Mouse (Mus musculus) midbrain, embryonic 10.5 days (tissue): ENCODE data around the gene Ankrd13d. TPM values are rescaled to one million over a fixed set of nuclear protein-coding genes. Genes with fewer than 3 reads are reported as not detected.
"Not testable (repeated sequence)": the region's sequence is repeated elsewhere in the genome, so short reads cannot be mapped to it uniquely, and the experiment has no call there.

Experiments used
- DNase-seq: peaks from one replicate; pipeline ENCODE4 v3.0.0-alpha.2; 2017; ENCODE audit warnings: low spot score
- H3K27ac ChIP-seq: fragments of 300-500 bp; sonication (generic); replicated peaks from 2 replicates; pipeline ENCODE4 v1.5.1; 2016; ENCODE audit warnings: mild to moderate bottlenecking
- H3K27me3 ChIP-seq: fragments of 300-500 bp; sonication (generic); 2 replicates; pipeline ENCODE4 v1.6.1; 2016; ENCODE audit warnings: low read depth, mild to moderate bottlenecking; ENCODE audit not compliant: poor library complexity, severe bottlenecking
- H3K36me3 ChIP-seq: fragments of 300-500 bp; sonication (generic); 2 replicates; pipeline ENCODE4 v1.6.1; 2016; ENCODE audit warnings: mild to moderate bottlenecking, moderate library complexity
- H3K4me1 ChIP-seq: fragments of 300-500 bp; sonication (generic); 2 replicates; pipeline ENCODE4 v1.6.1; 2016
- H3K4me3 ChIP-seq: fragments of 300-500 bp; sonication (generic); 2 replicates; pipeline ENCODE4 v1.5.1; 2016; ENCODE audit warnings: mild to moderate bottlenecking, moderate library complexity
- H3K9me3 ChIP-seq: fragments of 300-500 bp; sonication (generic); replicated peaks from 2 replicates; pipeline ENCODE4 v1.6.1; 2016; ENCODE audit warnings: mild to moderate bottlenecking
- WGBS: fragments of 180-500 bp; shearing (Covaris S2); methylation state at CpG from one replicate; pipeline ENCODE4 v1.1.7; 2016; 5-methylcytosine and 5-hydroxymethylcytosine counted together
- polyA plus RNA-seq: library from polyadenylated mRNA; unstranded; fragments of >200 nt; fragmentation: Nextera tagmentation; extraction: Ambion mirVana; gene quantifications from 2 replicates; pipeline ENCODE4 v1.2.1, GENCODE M21; 2016

The Ankrd13d gene
- polyA plus RNA-seq, 1 experiment from 2014 or later, result 11.7 TPM

- WGBS, result 5% methylated on average over 46 of the region's 46 CpGs
- Histone ChIP-seq H3K9me3 (no peaks in the 10 kb centered on the region), H3K4me3 (peak within 1 kb of the TSS; percentile 50), H3K27ac (0 out of 2 replicates have a peak within 1 kb of the TSS, but pooled peaks have one; percentile 14), H3K4me1 (peaks cover 9% of the 10 kb centered on the region), H3K27me3 (peaks cover 53% of the 10 kb centered on the region), H3K36me3 (peaks cover 20% of the 10 kb centered on the region)
- no peak for DNase-seq
Measured at GRCm38 (mm10) chr19:4268566-4269361, 14.2 kb downstream of the Ankrd13d start, which contains the start of gene Ssh3. Ssh3 (minus strand) TSS chr19:4269180.

- DNase-seq, result no peak
- Histone ChIP-seq H3K27me3 (peaks cover 48% of the 10 kb centered on the region), H3K27ac (no peak overlapping the region), H3K36me3 (peaks cover 5% of the 10 kb centered on the region), H3K9me3 (no peaks in the 10 kb centered on the region), H3K4me1 (peaks cover 9% of the 10 kb centered on the region), H3K4me3 (no peak overlapping the region)
- WGBS, result 73% methylated on average over 4 of the region's 4 CpGs
Measured at GRCm38 (mm10) chr19:4265956-4266355, 17.0 kb downstream of the Ankrd13d start.

GRCm38 (mm10) chr19:4264171-4264780 is 18.7 kb downstream of the Ankrd13d start:
- peaks cover 9% of the 10 kb centered on the region for H3K4me1 ChIP-seq
- no peak for DNase-seq
- peaks cover 31% of the 10 kb centered on the region for H3K27me3 ChIP-seq
- no peaks in the 10 kb centered on the region for H3K9me3 ChIP-seq
- no peak overlapping the region for H3K27ac ChIP-seq
- WGBS, result 90% methylated on average over 6 of the region's 6 CpGs
- H3K36me3 ChIP-seq, result no peaks in the 10 kb centered on the region
- H3K4me3 ChIP-seq, result no peak overlapping the region

GRCm38 (mm10) chr19:4263702-4264101 is 19.2 kb downstream of the Ankrd13d start:
- no peaks in the 10 kb centered on the region for H3K9me3 ChIP-seq
- H3K4me1 ChIP-seq, result peaks cover 3% of the 10 kb centered on the region
- peaks cover 25% of the 10 kb centered on the region for H3K27me3 ChIP-seq
- no peak overlapping the region for H3K27ac ChIP-seq
- no peak overlapping the region for H3K4me3 ChIP-seq
- H3K36me3 ChIP-seq, result no peaks in the 10 kb centered on the region
- DNase-seq, result no peak
- 73% methylated on average over 14 of the region's 14 CpGs for WGBS

- no peak overlapping the region for H3K4me3 ChIP-seq
- peaks cover 16% of the 10 kb centered on the region for H3K27me3 ChIP-seq
- no peaks in the 10 kb centered on the region for H3K9me3 ChIP-seq
- DNase-seq, result no peak
- H3K4me1 ChIP-seq, result peaks cover 5% of the 10 kb centered on the region
- no peak overlapping the region; the same call in 1 of the 2 replicates for H3K27ac ChIP-seq
- no peaks in the 10 kb centered on the region for H3K36me3 ChIP-seq
- 81% methylated on average over 6 of the region's 6 CpGs for WGBS
Measured at GRCm38 (mm10) chr19:4262756-4263155, 20.2 kb downstream of the Ankrd13d start.

- 63% methylated on average over 8 of the region's 8 CpGs for WGBS
- no peak for DNase-seq
Measured at GRCm38 (mm10) chr19:4261038-4261698, 21.8 kb downstream of the Ankrd13d start.

GRCm38 (mm10) chr19:4257897-4258252 is 25.1 kb downstream of the Ankrd13d start:
- Histone ChIP-seq H3K27me3 (peaks cover 10% of the 10 kb centered on the region; the same call in 1 of the 2 replicates), H3K27ac (peak overlapping the region; percentile 80), H3K4me1 (peaks cover 13% of the 10 kb centered on the region), H3K36me3 (no peaks in the 10 kb centered on the region), H3K9me3 (no peaks in the 10 kb centered on the region), H3K4me3 (peak overlapping the region; percentile 75)
- no peak for DNase-seq
- WGBS, result 23% methylated on average over 12 of the region's 12 CpGs

More at GRCm38 (mm10) chr19:4261038-4261698, 21.8 kb downstream of the Ankrd13d start:
- peaks cover 13% of the 10 kb centered on the region for H3K4me1 ChIP-seq
- no peak overlapping the region for H3K27ac ChIP-seq
- H3K36me3 ChIP-seq, result no peaks in the 10 kb centered on the region
- no peaks in the 10 kb centered on the region for H3K9me3 ChIP-seq
- H3K27me3 ChIP-seq, result peaks cover 8% of the 10 kb centered on the region; the same call in 1 of the 2 replicates
- no peak overlapping the region for H3K4me3 ChIP-seq

- peak overlapping the region; percentile 75 for H3K4me3 ChIP-seq
- H3K27ac ChIP-seq, result peak overlapping the region; percentile 80
- H3K4me1 ChIP-seq, result peaks cover 13% of the 10 kb centered on the region
- WGBS, result 2% methylated on average over 41 of the region's 41 CpGs
- peak; percentile 90 for DNase-seq
- H3K9me3 ChIP-seq, result no peaks in the 10 kb centered on the region
- no peaks in the 10 kb centered on the region for H3K36me3 ChIP-seq
- H3K27me3 ChIP-seq, result peaks cover 10% of the 10 kb centered on the region; the same call in 1 of the 2 replicates
Measured at GRCm38 (mm10) chr19:4257216-4257896, 25.6 kb downstream of the Ankrd13d start.

- Histone ChIP-seq H3K4me1 (peaks cover 13% of the 10 kb centered on the region), H3K27ac (no peak overlapping the region), H3K4me3 (no peak overlapping the region), H3K36me3 (no peaks in the 10 kb centered on the region), H3K9me3 (no peaks in the 10 kb centered on the region), H3K27me3 (peaks cover 10% of the 10 kb centered on the region; the same call in 1 of the 2 replicates)
- no peak for DNase-seq
- WGBS, result 76% methylated on average over 11 of the region's 11 CpGs
Measured at GRCm38 (mm10) chr19:4255583-4256162, 27.3 kb downstream of the Ankrd13d start.

- no peaks in the 10 kb centered on the region for H3K9me3 ChIP-seq
- peaks cover 13% of the 10 kb centered on the region for H3K4me1 ChIP-seq
- no peaks in the 10 kb centered on the region for H3K36me3 ChIP-seq
- H3K27ac ChIP-seq, result no peak overlapping the region
- 84% methylated on average over 7 of the region's 7 CpGs for WGBS
- DNase-seq, result no peak
- peaks cover 10% of the 10 kb centered on the region; the same call in 1 of the 2 replicates for H3K27me3 ChIP-seq
- no peak overlapping the region for H3K4me3 ChIP-seq
Measured at GRCm38 (mm10) chr19:4254230-4254629, 28.7 kb downstream of the Ankrd13d start.

GRCm38 (mm10) chr19:4248683-4249082 is 34.3 kb downstream of the Ankrd13d start:
- not testable (repeated sequence) for H3K4me3 ChIP-seq, H3K9me3 ChIP-seq, DNase-seq, H3K27ac ChIP-seq, H3K27me3 ChIP-seq, H3K36me3 ChIP-seq, H3K4me1 ChIP-seq
- WGBS, result 86% methylated on average over 1 of the region's 1 CpGs

GRCm38 (mm10) chr19:4247010-4247409 is 35.9 kb downstream of the Ankrd13d start:
- Histone ChIP-seq H3K27ac (no peak overlapping the region), H3K4me3 (no peak overlapping the region), H3K27me3 (no peaks in the 10 kb centered on the region), H3K9me3 (no peaks in the 10 kb centered on the region), H3K4me1 (no peaks in the 10 kb centered on the region), H3K36me3 (no peaks in the 10 kb centered on the region)
- no peak for DNase-seq
- WGBS, result 58% methylated on average over 1 of the region's 1 CpGs
